Mouse (Mus musculus) hematopoietic stem cell, adult 5-6 weeks (primary cell): ENCODE data around the gene Tmem201. TPM values are rescaled to one million over a fixed set of nuclear protein-coding genes. Genes with fewer than 3 reads are reported as not detected.

Source experiments
- ATAC-seq, 2 experiments: fragments of 125-278 bp in 1 of 2; replicated peaks in 1 of 2; 2 replicates each; pipeline ENCODE4 v1.8.0; 2016 to 2017; ENCODE audit warnings: inconsistent platforms in 2 of 2, mild to moderate bottlenecking in 2 of 2, moderate number of reproducible peaks in 2 of 2, low read depth in 1 of 2, moderate TSS enrichment in 1 of 2; ENCODE audit not compliant: low FRiP score in 2 of 2, poor library complexity in 2 of 2, severe bottlenecking in 2 of 2, insufficient read depth in 1 of 2, low TSS enrichment in 1 of 2
- total RNA-seq: library from RNA; stranded (forward); fragments of 172-1452, 232-1000 nt; gene quantifications from 2 replicates; pipeline ENCODE4 v1.2.3, GENCODE M21; 2017

The Tmem201 gene
- total RNA-seq, 1 experiment from 2014 or later, result 16.4 TPM

GRCm38 (mm10) chr4:149699953-149700352 is 37.9 kb downstream of the Tmem201 start:
- ATAC-seq, result no peak

GRCm38 (mm10) chr4:149698197-149698821 is 39.5 kb downstream of the Tmem201 start:
- peak; percentile 42 to 54 for ATAC-seq

- ATAC-seq, result peak; percentile 49 to 59
Measured at GRCm38 (mm10) chr4:149697506-149698196, 40.2 kb downstream of the Tmem201 start.

- ATAC-seq, result peak; percentile 5 to 26; a peak in 1 of 4 replicates
Measured at GRCm38 (mm10) chr4:149696189-149696971, 41.5 kb downstream of the Tmem201 start.

GRCm38 (mm10) chr4:149691368-149691767 is 46.5 kb downstream of the Tmem201 start:
- no peak for ATAC-seq

- peak in 1 of 2 experiments; percentile 47; a peak in 2 of 4 replicates for ATAC-seq
Measured at GRCm38 (mm10) chr4:149690828-149691280, 47.0 kb downstream of the Tmem201 start.

GRCm38 (mm10) chr4:149689822-149690700 is 47.8 kb downstream of the Tmem201 start:
- no peak for ATAC-seq

DNA sequence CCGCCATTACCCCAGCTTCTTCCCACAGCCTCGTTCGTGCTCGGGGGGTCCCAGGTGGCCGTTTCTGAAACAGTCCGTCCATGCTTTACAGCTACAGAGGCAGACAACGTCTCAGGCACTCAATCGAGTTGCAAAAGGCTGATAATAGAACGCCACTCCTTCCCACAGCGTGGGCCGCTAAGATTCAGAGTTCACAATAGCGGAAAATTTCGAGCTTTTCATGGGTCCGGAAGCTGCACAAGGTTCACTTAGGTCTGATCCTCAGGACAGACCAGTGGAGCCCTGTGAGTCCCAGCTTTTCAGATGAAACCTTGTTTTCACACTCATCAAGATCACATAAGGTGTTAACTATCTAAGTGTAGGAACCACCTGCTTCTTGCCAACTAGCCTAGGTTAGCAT is 49.0 kb downstream of the Tmem201 start:
- no peak for ATAC-seq

DNA sequence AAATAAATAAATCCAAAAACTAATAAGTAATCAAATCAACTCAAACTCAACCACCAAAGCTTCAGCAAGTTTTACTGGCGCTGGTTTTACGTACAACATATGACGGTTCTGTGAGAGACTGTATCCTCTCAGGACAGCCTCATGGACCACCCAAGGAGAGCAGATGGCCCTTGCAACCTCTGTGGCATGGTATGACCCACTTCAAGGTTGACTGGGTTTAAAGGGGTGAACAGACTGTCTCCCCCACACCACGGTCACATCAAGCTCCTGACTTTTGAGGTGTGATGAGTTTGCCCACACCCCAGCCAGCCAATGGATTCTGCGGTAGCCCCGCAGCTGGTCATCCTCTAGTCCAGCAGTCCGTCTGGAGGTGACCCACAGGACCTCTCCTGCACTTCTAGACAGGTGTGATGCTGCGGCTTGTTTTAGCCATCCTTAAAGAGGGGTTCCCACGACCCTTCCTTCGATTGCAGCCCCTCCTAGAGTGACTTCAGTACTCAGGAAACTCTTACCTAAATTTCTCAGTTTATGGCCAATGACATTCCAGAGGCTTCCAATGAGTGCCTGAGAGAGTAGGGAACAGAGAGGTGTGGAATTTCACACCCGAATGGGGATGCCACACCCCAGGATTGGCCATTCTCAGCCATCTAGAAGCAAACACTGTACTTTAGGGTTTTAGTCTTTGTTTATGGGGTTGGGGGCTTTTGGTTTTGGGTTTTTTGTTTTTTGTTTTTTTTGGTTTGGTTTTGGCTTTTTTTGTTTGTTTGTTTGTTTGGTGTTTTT is 52.8 kb downstream of the Tmem201 start:
- no peak for ATAC-seq

DNA sequence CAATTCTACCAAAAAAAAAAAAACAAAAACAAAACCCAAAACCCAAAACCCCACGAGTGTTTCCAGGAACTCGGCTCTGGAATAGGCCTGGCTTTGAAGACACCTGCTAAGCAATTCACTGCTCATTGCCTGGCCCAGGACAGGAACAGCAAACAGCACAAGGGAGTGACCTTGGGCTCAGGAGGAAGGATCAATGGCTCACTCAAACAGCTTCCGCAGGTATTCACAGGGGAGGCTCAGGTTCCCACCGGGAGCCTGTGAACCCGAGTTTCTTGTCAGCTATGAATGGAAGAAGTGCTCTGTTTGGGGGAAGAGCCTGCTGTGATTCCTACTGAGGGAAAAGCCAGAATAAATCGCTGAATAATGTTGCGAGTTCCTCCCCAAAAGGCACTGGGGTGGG is 54.0 kb downstream of the Tmem201 start:
- no peak for ATAC-seq

- ATAC-seq, result no peak
Measured at GRCm38 (mm10) chr4:149679056-149679770, 58.6 kb downstream of the Tmem201 start.

- no peak for ATAC-seq
Measured at GRCm38 (mm10) chr4:149678006-149678405, 59.8 kb downstream of the Tmem201 start.

DNA sequence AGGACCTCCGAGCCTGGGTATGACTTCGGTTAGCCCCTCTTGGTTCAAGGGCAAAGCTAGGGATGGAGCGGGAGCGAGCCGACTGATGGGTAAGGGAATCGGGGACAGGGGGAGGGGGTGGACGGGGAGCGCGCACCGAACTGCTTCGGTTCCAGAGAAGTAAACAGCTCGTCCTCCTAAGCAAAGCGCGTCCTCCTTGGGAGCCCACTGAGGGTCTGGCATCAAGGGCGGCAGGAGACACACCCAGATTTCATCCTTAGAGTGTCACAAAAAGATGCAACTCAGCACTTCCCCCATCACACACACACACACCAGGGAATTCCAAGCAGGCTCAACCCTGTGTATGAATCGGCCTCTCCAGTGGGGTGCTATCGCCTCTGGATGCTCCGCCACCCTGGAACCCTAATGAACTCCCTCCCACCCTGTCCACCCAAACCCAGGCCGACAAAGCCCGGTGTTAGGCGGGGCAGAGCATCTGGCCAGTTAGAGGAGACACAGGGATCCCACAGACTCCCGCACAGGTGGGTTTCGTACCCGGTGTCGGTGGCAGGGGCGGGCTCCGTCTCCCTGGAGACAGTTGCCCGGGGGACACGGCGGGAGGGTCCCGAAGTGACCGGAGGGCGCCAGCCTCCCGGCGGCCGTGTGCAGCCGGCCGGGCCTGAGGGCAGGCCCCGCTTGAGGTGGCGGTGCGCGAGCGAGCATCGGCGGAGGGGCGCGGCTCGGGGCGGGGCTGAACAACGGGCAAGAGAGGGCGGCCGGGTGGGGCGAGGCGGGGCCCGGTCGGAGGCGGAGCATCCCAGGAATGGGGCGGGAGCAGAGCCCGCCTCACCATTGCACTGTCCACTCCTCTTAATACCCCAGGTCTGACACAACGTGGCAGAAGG is 62.2 kb downstream of the Tmem201 start:
- peak; percentile 85 to 91 for ATAC-seq

GRCm38 (mm10) chr4:149674814-149675377 is 62.9 kb downstream of the Tmem201 start:
- no peak for ATAC-seq

GRCm38 (mm10) chr4:149672747-149673146 is 65.1 kb downstream of the Tmem201 start:
- no peak for ATAC-seq
